Mouse (Mus musculus): Measurements from ENCODE around the gene Cys1.

Cys1 gene

GRCm38 (mm10) chr12:24697484-24698204 is 16.0 kb upstream of the Cys1 start:
- DNase-seq, result no peak

- DNase-seq, result peak; percentile 69
Measured at GRCm38 (mm10) chr12:24696500-24697483, 15.2 kb upstream of the Cys1 start.

GRCm38 (mm10) chr12:24690351-24690750 is 8.7 kb upstream of the Cys1 start:
- no peak for DNase-seq

GRCm38 (mm10) chr12:24686696-24687346 is 5.2 kb upstream of the Cys1 start:
- no peak for DNase-seq

GRCm38 (mm10) chr12:24686038-24686695 is 4.6 kb upstream of the Cys1 start:
- DNase-seq, result no peak

- no peak for DNase-seq
Measured at GRCm38 (mm10) chr12:24683461-24683860, 1.8 kb upstream of the Cys1 start.

GRCm38 (mm10) chr12:24682563-24682962 is 950 bp upstream of the Cys1 start:
- DNase-seq, result peak; percentile 53

- DNase-seq, result peak; percentile 26
Measured at GRCm38 (mm10) chr12:24680492-24681285, 924 bp downstream of the Cys1 start.

- peak; percentile 18 for DNase-seq
Measured at GRCm38 (mm10) chr12:24680096-24680491, 1.5 kb downstream of the Cys1 start.

GRCm38 (mm10) chr12:24662131-24662530 is 19.5 kb downstream of the Cys1 start:
- DNase-seq, result no peak

GRCm38 (mm10) chr12:24661100-24661499 is 20.5 kb downstream of the Cys1 start:
- no peak for DNase-seq

GRCm38 (mm10) chr12:24659923-24660322 is 21.7 kb downstream of the Cys1 start:
- DNase-seq, result no peak

- no peak for DNase-seq
Measured at GRCm38 (mm10) chr12:24658998-24659397, 22.6 kb downstream of the Cys1 start.

GRCm38 (mm10) chr12:24656436-24656835 is 25.2 kb downstream of the Cys1 start:
- DNase-seq, result no peak

GRCm38 (mm10) chr12:24654065-24654862 is 27.3 kb downstream of the Cys1 start:
- no peak for DNase-seq

- DNase-seq, result peak; percentile 96
Measured at GRCm38 (mm10) chr12:24651642-24652342, 29.8 kb downstream of the Cys1 start.

- peak; percentile 96 for DNase-seq
Measured at GRCm38 (mm10) chr12:24651063-24651557, 30.5 kb downstream of the Cys1 start, which contains the start of gene Klf11. Gene Klf11 (plus strand): TSS chr12:24651274.

GRCm38 (mm10) chr12:24650415-24651062 is 31.1 kb downstream of the Cys1 start:
- peak; percentile 15 for DNase-seq

GRCm38 (mm10) chr12:24648094-24648493 is 33.5 kb downstream of the Cys1 start:
- no peak for DNase-seq

Data from layer of hippocampus, adult 9-11 months (tissue).